Mouse (Mus musculus): Measurements from ENCODE around the gene Chml. TPM values are rescaled to one million over a fixed set of nuclear protein-coding genes. Genes with fewer than 3 reads are reported as not detected.

Chml gene
- polyA plus RNA-seq, 1 experiment from 2014 or later: 2.4 TPM

- no peaks in the 10 kb centered on the region for H3K9me3 ChIP-seq
- no peak overlapping the region for H3K27ac ChIP-seq (replicated peaks)
- no peak overlapping the region for H3K4me2 ChIP-seq (replicated peaks)
- H3K4me3 ChIP-seq: no peak overlapping the region
- no peaks in the 10 kb centered on the region for H3K4me1 ChIP-seq
- no peaks in the 10 kb centered on the region for H3K27me3 ChIP-seq
- 77% methylated on average over 5 of the region's 5 CpGs for WGBS
- no peak overlapping the region for H3K9ac ChIP-seq (replicated peaks)
- H3K36me3 ChIP-seq: no peaks in the 10 kb centered on the region
- ATAC-seq (replicated peaks): no peak
These were observed 49.0 kb downstream of the Chml start for GRCm38 (mm10) chr1:175643496-175644265.

DNA sequence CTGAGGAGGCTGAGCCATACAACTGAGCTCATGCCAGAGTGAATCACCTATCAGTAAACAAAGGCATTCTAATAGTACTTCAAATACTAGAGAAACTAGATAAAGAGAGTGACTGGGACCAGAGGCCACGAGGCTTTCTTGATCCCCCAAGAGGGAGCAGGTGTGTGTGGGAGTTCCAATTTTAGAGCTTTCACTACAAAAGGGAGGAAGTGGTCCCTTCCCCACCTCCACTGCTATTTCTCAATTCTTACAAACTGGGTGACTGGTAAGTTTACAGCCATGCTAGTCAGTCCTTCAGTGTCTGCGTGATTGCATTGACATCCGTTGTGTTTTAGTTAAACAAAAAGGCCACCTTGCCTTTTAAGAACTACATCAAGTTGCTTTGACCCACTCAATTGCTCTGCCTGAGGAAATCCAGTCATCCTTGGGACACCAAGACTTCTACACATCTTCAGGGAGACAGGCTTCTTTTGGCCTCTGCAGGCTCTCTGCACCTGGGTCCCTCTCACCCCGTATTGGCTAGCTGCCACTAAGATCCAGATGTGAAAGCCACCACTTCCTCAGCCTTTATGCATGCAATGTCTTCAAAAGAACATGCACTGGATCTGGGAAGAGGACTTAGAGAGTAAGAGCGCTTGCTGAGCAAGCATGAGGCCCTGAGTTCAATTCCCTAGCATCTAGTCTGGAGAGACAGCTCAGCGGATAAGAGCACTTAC, 52.1 kb downstream of the Chml start:
- H3K9me3 ChIP-seq: no peaks in the 10 kb centered on the region
- ATAC-seq (replicated peaks): no peak
- WGBS: 86% methylated on average over 6 of the region's 6 CpGs

GRCm38 (mm10) chr1:175639072-175639471, 53.6 kb downstream of the Chml start:
- H3K9me3 ChIP-seq: no peaks in the 10 kb centered on the region
- ATAC-seq (replicated peaks): no peak
- no peaks in the 10 kb centered on the region for H3K4me1 ChIP-seq
- no peaks in the 10 kb centered on the region for H3K36me3 ChIP-seq
- no peak overlapping the region for H3K9ac ChIP-seq (replicated peaks)
- no peak overlapping the region for H3K4me2 ChIP-seq (replicated peaks)
- no peaks in the 10 kb centered on the region for H3K27me3 ChIP-seq
- no peak overlapping the region for H3K27ac ChIP-seq (replicated peaks)
- no peak overlapping the region for H3K4me3 ChIP-seq
- WGBS: 82% methylated on average over 7 of the region's 7 CpGs

More for the DNA sequence above, 52.1 kb downstream of the Chml start:
- Histone ChIP-seq H3K27ac (replicated peaks) (no peak overlapping the region), H3K36me3 (no peaks in the 10 kb centered on the region), H3K4me2 (replicated peaks) (no peak overlapping the region), H3K4me3 (no peak overlapping the region), H3K4me1 (no peaks in the 10 kb centered on the region), H3K9ac (replicated peaks) (no peak overlapping the region), H3K27me3 (no peaks in the 10 kb centered on the region)

GRCm38 (mm10) chr1:175637677-175638076, 55.0 kb downstream of the Chml start:
- Histone ChIP-seq H3K27ac (replicated peaks) (no peak overlapping the region), H3K4me1 (no peaks in the 10 kb centered on the region), H3K9me3 (no peaks in the 10 kb centered on the region), H3K4me2 (replicated peaks) (no peak overlapping the region), H3K9ac (replicated peaks) (no peak overlapping the region), H3K36me3 (no peaks in the 10 kb centered on the region), H3K4me3 (no peak overlapping the region), H3K27me3 (no peaks in the 10 kb centered on the region)
- no peak for ATAC-seq (replicated peaks)
- 79% methylated on average over 7 of the region's 7 CpGs for WGBS

DNA sequence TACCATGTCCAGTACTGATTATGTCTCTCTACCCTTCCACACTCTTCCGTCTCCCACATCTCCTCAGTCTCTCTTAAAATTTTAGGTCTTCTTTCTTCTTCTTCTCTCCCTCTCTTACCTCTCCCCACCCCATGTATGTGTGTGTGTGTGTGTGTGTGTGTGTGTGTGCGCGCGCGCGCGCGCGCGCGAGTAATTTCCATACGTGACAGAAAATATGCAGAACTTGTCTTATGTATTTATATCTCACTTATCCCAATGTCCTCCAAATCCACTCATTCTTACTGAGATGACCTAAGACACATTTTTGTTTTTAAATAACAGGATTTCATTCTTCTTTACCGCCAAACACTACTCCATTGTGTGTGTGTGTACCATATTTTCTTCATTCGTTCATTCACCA, 60.2 kb downstream of the Chml start:
- Histone ChIP-seq H3K27me3 (no peaks in the 10 kb centered on the region), H3K4me1 (no peaks in the 10 kb centered on the region), H3K4me2 (replicated peaks) (no peak overlapping the region), H3K36me3 (no peaks in the 10 kb centered on the region), H3K27ac (replicated peaks) (no peak overlapping the region), H3K9ac (replicated peaks) (no peak overlapping the region), H3K9me3 (no peaks in the 10 kb centered on the region), H3K4me3 (no peak overlapping the region)
- ATAC-seq (replicated peaks): no peak
- WGBS: 96% methylated on average over 14 of the region's 14 CpGs

Other genes starting within 250 kb of the Chml start
- 16.8 and 18.9 TPM in 2 replicates for gene Rgs7, start 200.4 kb downstream of the Chml start, polyA plus RNA-seq (2015; fragmentation: Nextera tagmentation; extraction: Ambion mirVana)
- not detected in 2 replicates for gene Kmo, start 72.5 kb downstream of the Chml start, polyA plus RNA-seq (2015; fragmentation: Nextera tagmentation; extraction: Ambion mirVana)
- 67.6 and 71.0 TPM in 2 replicates for gene Fh1, start 67.3 kb downstream of the Chml start, polyA plus RNA-seq (2015; fragmentation: Nextera tagmentation; extraction: Ambion mirVana)
- gene Opn3, start 125 bp downstream of the Chml start, polyA plus RNA-seq (2015; fragmentation: Nextera tagmentation; extraction: Ambion mirVana): 3.8 and 4.3 TPM in 2 replicates
- gene Wdr64, start 5.7 kb upstream of the Chml start, polyA plus RNA-seq (2015; fragmentation: Nextera tagmentation; extraction: Ambion mirVana): not detected in 2 replicates
- 22.7 and 29.9 TPM in 2 replicates for gene Exo1, start 187.7 kb upstream of the Chml start, polyA plus RNA-seq (2015; fragmentation: Nextera tagmentation; extraction: Ambion mirVana)
- gene Gm38100, start 227.4 kb upstream of the Chml start, polyA plus RNA-seq (2015; fragmentation: Nextera tagmentation; extraction: Ambion mirVana): not detected in 2 replicates